Mouse (Mus musculus) kidney, postnatal 36 days (tissue): Measurements from ENCODE around the gene Mfsd14a.

Experiments
- DNase-seq, 2 experiments: peaks; one replicate each; pipeline ENCODE4 v3.0.0; 2021 to 2022; ENCODE audit warnings: mixed read lengths in 2 of 2

Gene Mfsd14a

GRCm38 (mm10) chr3:116652033-116652446 is 10.4 kb downstream of the Mfsd14a start:
- DNase-seq: no peak

- DNase-seq: no peak
Measured at GRCm38 (mm10) chr3:116650698-116651097, 11.8 kb downstream of the Mfsd14a start.

GRCm38 (mm10) chr3:116648805-116649204 is 13.7 kb downstream of the Mfsd14a start:
- DNase-seq: no peak

- no peak for DNase-seq
Measured at GRCm38 (mm10) chr3:116646387-116646786, 16.1 kb downstream of the Mfsd14a start.

- DNase-seq: no peak
Measured at GRCm38 (mm10) chr3:116642373-116642772, 20.1 kb downstream of the Mfsd14a start.

GRCm38 (mm10) chr3:116641811-116642371 is 20.6 kb downstream of the Mfsd14a start:
- DNase-seq: no peak

- DNase-seq: no peak
Measured at GRCm38 (mm10) chr3:116640024-116640423, 22.5 kb downstream of the Mfsd14a start.

GRCm38 (mm10) chr3:116638572-116638971 is 23.9 kb downstream of the Mfsd14a start:
- DNase-seq: no peak

- peak in 1 of 2 experiments; percentile 10 for DNase-seq
Measured at GRCm38 (mm10) chr3:116637693-116638476, 24.6 kb downstream of the Mfsd14a start.

GRCm38 (mm10) chr3:116635799-116636198 is 26.7 kb downstream of the Mfsd14a start:
- DNase-seq: no peak

GRCm38 (mm10) chr3:116634853-116635252 is 27.6 kb downstream of the Mfsd14a start:
- no peak for DNase-seq

- no peak for DNase-seq
Measured at GRCm38 (mm10) chr3:116634091-116634490, 28.4 kb downstream of the Mfsd14a start.

- no peak for DNase-seq
Measured at GRCm38 (mm10) chr3:116632971-116633370, 29.5 kb downstream of the Mfsd14a start.

GRCm38 (mm10) chr3:116631459-116631858 is 31.0 kb downstream of the Mfsd14a start:
- DNase-seq: no peak

- DNase-seq: no peak
Measured at GRCm38 (mm10) chr3:116622641-116623040, 39.8 kb downstream of the Mfsd14a start.

GRCm38 (mm10) chr3:116620636-116621370 is 41.7 kb downstream of the Mfsd14a start:
- no peak for DNase-seq

- no peak for DNase-seq
Measured at GRCm38 (mm10) chr3:116618855-116619254, 43.6 kb downstream of the Mfsd14a start.

- DNase-seq: no peak
Measured at GRCm38 (mm10) chr3:116615318-116616068, 47.0 kb downstream of the Mfsd14a start.

GRCm38 (mm10) chr3:116614295-116614892 is 48.1 kb downstream of the Mfsd14a start, which contains the start of gene Trmt13:
Gene Trmt13 (minus strand): TSS chr3:116614587.
- no peak for DNase-seq

GRCm38 (mm10) chr3:116604570-116604969 is 57.9 kb downstream of the Mfsd14a start:
- no peak for DNase-seq

GRCm38 (mm10) chr3:116601781-116602180 is 60.7 kb downstream of the Mfsd14a start:
- DNase-seq: no peak

- DNase-seq: no peak
Measured at GRCm38 (mm10) chr3:116601005-116601404, 61.5 kb downstream of the Mfsd14a start.
